Mouse (Mus musculus) heart, embryonic 14.5 days (tissue): ENCODE results near the gene Thoc3. TPM values are rescaled to one million over a fixed set of nuclear protein-coding genes. Genes with fewer than 3 reads are reported as not detected.

Experiments
- ATAC-seq: fragments of 200-750 bp; cut with Nextera tagmentation; 2 replicates; pipeline ENCODE4 v1.8.0; 2017; ENCODE audit warnings: low read depth, moderate TSS enrichment; ENCODE audit not compliant: insufficient number of reproducible peaks, insufficient read depth, low FRiP score
- H3K27ac ChIP-seq, 2 experiments: fragments of 200-500 bp in 1 of 2; fragments of 300-500 bp in 1 of 2; sonication (generic) in 1 of 2; replicated peaks in 1 of 2; 2 replicates each; pipeline ENCODE4 v1.5.1; 2012 to 2014; ENCODE audit warnings: low read depth in 2 of 2, low read length in 2 of 2, control low read depth in 1 of 2, mild to moderate bottlenecking in 1 of 2, mixed read lengths in 1 of 2; ENCODE audit not compliant: control insufficient read depth in 1 of 2, insufficient read depth in 1 of 2
- H3K27me3 ChIP-seq: fragments of 300-500 bp; sonication (generic); 2 replicates; pipeline ENCODE4 v1.6.1; 2014; ENCODE audit warnings: mild to moderate bottlenecking, low read length, control low read depth; ENCODE audit not compliant: control insufficient read depth, insufficient read depth
- H3K36me3 ChIP-seq: fragments of 300-500 bp; sonication (generic); 2 replicates; pipeline ENCODE4 v1.6.1; 2014; ENCODE audit warnings: mild to moderate bottlenecking, control low read depth, low read length, mixed read lengths; ENCODE audit not compliant: control insufficient read depth, insufficient read depth
- H3K4me1 ChIP-seq, 2 experiments: fragments of 200-500 bp in 1 of 2; fragments of 300-500 bp in 1 of 2; sonication (generic) in 1 of 2; 2 replicates each; pipeline ENCODE4 v1.6.1; 2012 to 2014; ENCODE audit warnings: low read length in 2 of 2, control low read depth in 1 of 2, mixed read lengths in 1 of 2; ENCODE audit not compliant: control insufficient read depth in 2 of 2, insufficient read depth in 2 of 2
- H3K4me2 ChIP-seq: fragments of 300-500 bp; sonication (generic); 2 replicates; pipeline ENCODE4 v1.6.1; 2014; ENCODE audit warnings: mild to moderate bottlenecking, low read length
- H3K4me3 ChIP-seq, 2 experiments: fragments of 200-500 bp in 1 of 2; fragments of 300-500 bp in 1 of 2; sonication (generic) in 1 of 2; 2 replicates each; pipeline ENCODE4 v1.5.1; 2012 to 2014; ENCODE audit warnings: low read length in 2 of 2, mild to moderate bottlenecking in 2 of 2, control low read depth in 1 of 2, low read depth in 1 of 2, moderate library complexity in 1 of 2; ENCODE audit not compliant: control insufficient read depth in 1 of 2, insufficient read depth in 1 of 2
- H3K9ac ChIP-seq: fragments of 300-500 bp; sonication (generic); 2 replicates; pipeline ENCODE4 v1.6.1; 2014; ENCODE audit warnings: mild to moderate bottlenecking, low read length
- H3K9me3 ChIP-seq: fragments of 300-500 bp; sonication (generic); 2 replicates; pipeline ENCODE4 v1.6.1; 2016; ENCODE audit warnings: low read length, control low read depth; ENCODE audit not compliant: control insufficient read depth
- WGBS: fragments of 180-500 bp; shearing (Covaris S2); extraction: QIAGEN DNeasy Blood & Tissue Kit; methylation state at CpG from one replicate; pipeline ENCODE4 v1.1.7; 2014; 5-methylcytosine and 5-hydroxymethylcytosine counted together
- polyA plus RNA-seq: library from polyadenylated mRNA; unstranded; fragments of >200 nt; fragmentation: Nextera tagmentation; extraction: Ambion mirVana; gene quantifications from 2 replicates; pipeline ENCODE4 v1.2.1, GENCODE M21; 2014

The Thoc3 gene
- 88.2 and 92.7 TPM in 2 replicates for polyA plus RNA-seq

DNA sequence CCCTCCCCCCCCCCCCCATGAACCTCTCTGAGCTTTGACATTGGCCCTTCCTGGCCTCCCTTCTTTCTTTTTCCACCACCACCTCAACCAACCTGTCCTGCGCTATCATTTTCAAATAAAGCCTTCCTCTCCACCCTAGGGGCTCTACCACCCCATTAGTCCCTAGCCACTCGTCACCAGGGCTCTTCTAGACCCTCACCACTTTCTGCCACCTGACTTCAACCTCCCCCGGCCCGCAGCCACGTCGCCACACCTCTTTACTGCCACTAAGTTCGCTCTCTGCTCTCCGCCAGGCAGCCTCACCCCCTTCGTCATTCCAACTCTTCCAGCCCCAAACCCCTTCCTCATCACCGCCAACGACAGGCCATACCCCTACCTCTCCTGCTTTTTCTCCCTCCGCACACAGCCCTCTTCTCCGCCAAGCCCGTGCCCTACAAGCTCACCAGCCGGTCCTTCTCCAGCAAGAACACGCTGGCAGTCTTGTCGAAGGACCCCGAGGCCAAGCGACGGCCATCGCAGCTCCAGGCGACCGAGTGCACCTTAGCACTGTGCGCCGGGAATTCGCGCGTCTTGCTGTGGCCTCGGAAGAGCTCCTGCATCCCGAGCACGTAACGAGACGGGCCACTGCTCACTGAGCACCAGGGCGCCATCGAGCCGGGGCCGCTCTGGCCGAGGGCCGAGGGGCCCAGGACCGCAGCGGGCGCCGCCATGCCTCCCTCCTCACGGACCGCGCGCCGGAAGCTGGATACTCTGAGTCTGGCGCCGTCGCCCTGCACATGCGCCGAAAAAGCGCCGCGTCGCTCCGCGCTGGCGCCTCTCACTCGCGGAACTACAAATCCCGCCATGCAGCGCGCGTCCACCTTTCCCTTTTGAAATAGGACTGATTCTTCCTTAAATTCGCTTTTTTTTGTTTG is at the start of gene Thoc3:
Gene Thoc3 (minus strand): TSS at position 752 of the 914 bp plus-strand sequence.
- Histone ChIP-seq H3K27ac (peak within 1 kb of the TSS; percentile 2 to 44; a peak in 3 of 4 replicates), H3K4me3 (peak within 1 kb of the TSS; percentile 59 to 99), H3K36me3 (peaks cover 43% of the 10 kb centered on the region), H3K4me2 (peak within 1 kb of the TSS; percentile 88), H3K27me3 (no peaks in the 10 kb centered on the region), H3K9me3 (peaks cover 12% of the 10 kb centered on the region; the same call in 1 of the 2 replicates), H3K4me1 (peaks cover 2 to 9% of the 10 kb centered on the region in 2 experiments), H3K9ac (peak within 1 kb of the TSS; percentile 92)
- peak; percentile 90 for ATAC-seq
- under 1% methylated on average over 61 of the region's 67 CpGs for WGBS

GRCm38 (mm10) chr13:54505920-54506319 is 37.3 kb upstream of the Thoc3 start:
- Histone ChIP-seq H3K9me3 (no peaks in the 10 kb centered on the region), H3K9ac (no peak overlapping the region), H3K36me3 (no peaks in the 10 kb centered on the region), H3K4me3 (no peak overlapping the region), H3K27me3 (no peaks in the 10 kb centered on the region), H3K4me1 (peaks cover 2 to 12% of the 10 kb centered on the region in 2 experiments; a peak in 3 of 4 replicates), H3K27ac (no peak overlapping the region), H3K4me2 (no peak overlapping the region)
- WGBS: 84% methylated on average over 1 of the region's 1 CpGs
- ATAC-seq: no peak

- Histone ChIP-seq H3K9me3 (no peaks in the 10 kb centered on the region), H3K4me1 (peaks cover 2 to 12% of the 10 kb centered on the region in 2 experiments; a peak in 3 of 4 replicates)
- 46% methylated on average over 7 of the region's 7 CpGs for WGBS
Measured at GRCm38 (mm10) chr13:54504611-54505260, 36.1 kb upstream of the Thoc3 start.

GRCm38 (mm10) chr13:54503604-54504521 is 35.2 kb upstream of the Thoc3 start, which contains the start of gene Simc1:
Gene Simc1, plus strand, starts transcription at chr13:54503779.
- Histone ChIP-seq H3K27ac (peak within 1 kb of the TSS; percentile 6 to 50; a peak in 3 of 4 replicates), H3K36me3 (no peaks in the 10 kb centered on the region), H3K4me2 (peak within 1 kb of the TSS; percentile 97), H3K4me3 (peak within 1 kb of the TSS; percentile 67 to 71), H3K9me3 (no peaks in the 10 kb centered on the region), H3K27me3 (no peaks in the 10 kb centered on the region), H3K9ac (peak within 1 kb of the TSS; percentile 80), H3K4me1 (peaks cover 2 to 12% of the 10 kb centered on the region in 2 experiments; a peak in 3 of 4 replicates)
- ATAC-seq: peak; percentile 92
- WGBS: under 1% methylated on average over 100 of the region's 105 CpGs

More at GRCm38 (mm10) chr13:54504611-54505260, 36.1 kb upstream of the Thoc3 start:
- ATAC-seq: no peak
- Histone ChIP-seq H3K9ac (peak overlapping the region; percentile 80), H3K36me3 (no peaks in the 10 kb centered on the region), H3K27me3 (no peaks in the 10 kb centered on the region), H3K27ac (no peak overlapping the region), H3K4me2 (peak overlapping the region; percentile 97), H3K4me3 (peak overlapping the region; percentile 67 to 71)

GRCm38 (mm10) chr13:54503278-54503603 is 34.6 kb upstream of the Thoc3 start:
- H3K9ac ChIP-seq: peak overlapping the region; percentile 80
- no peaks in the 10 kb centered on the region for H3K36me3 ChIP-seq
- peaks cover 2 to 12% of the 10 kb centered on the region in 2 experiments; a peak in 3 of 4 replicates for H3K4me1 ChIP-seq
- no peaks in the 10 kb centered on the region for H3K27me3 ChIP-seq
- H3K4me2 ChIP-seq: peak overlapping the region; percentile 97
- no peak overlapping the region for H3K27ac ChIP-seq
- ATAC-seq: no peak
- 3% methylated on average over 14 of the region's 14 CpGs for WGBS
- H3K4me3 ChIP-seq: peak overlapping the region; percentile 67 to 71
- no peaks in the 10 kb centered on the region for H3K9me3 ChIP-seq

- Histone ChIP-seq H3K9ac (no peak overlapping the region), H3K27ac (no peak overlapping the region), H3K4me3 (no peak overlapping the region), H3K4me1 (peaks cover 2 to 12% of the 10 kb centered on the region in 2 experiments; a peak in 3 of 4 replicates), H3K27me3 (no peaks in the 10 kb centered on the region), H3K9me3 (no peaks in the 10 kb centered on the region), H3K36me3 (no peaks in the 10 kb centered on the region), H3K4me2 (no peak overlapping the region)
- 53% methylated on average over 3 of the region's 3 CpGs for WGBS
- no peak for ATAC-seq
Measured at GRCm38 (mm10) chr13:54501957-54502690, 33.5 kb upstream of the Thoc3 start.
